Mouse (Mus musculus) kidney, adult 11 months (tissue): ENCODE data around the gene Bhlhe41.

Source experiments
- DNase-seq: peaks from one replicate; pipeline ENCODE4 v3.0.0; 2022

Gene Bhlhe41

DNA sequence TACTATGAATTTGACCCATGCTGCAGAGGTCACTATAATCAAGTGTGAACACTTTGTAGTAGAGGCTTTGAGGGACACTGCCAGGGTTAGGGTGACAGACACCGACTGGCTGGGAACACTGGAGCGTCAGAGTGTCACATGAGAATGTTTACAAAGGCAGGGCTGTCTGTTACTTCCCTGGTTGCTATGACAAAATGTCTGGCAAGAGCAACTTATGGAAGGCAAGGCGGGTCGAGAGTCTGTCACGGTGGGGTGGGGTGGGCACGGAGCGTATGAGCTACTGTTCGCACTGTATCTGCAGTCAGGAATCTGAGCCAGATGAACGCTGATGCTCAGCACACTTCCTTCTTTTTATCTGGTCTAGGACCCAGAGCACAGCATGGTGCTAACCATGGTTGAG is 34.7 kb downstream of the Bhlhe41 start:
- DNase-seq, result no peak

DNA sequence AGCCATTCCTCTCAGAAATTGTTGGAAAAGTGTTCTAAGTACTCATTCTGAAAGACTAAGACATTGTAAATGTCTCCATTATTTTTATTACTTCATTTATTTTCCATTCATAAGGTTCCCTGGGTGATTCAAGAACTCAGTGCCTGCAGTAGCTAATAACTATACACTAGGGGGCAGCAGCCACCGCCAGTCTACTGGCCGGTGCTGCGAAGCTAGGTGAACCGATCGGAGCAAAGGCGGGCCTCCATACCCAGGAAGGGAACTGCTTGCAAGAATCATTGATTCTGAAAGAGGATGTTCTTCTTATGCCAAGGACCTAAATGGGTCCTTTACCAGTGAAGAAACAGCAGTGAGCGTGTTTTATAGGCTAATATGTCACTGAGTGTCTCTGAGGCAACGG is 35.2 kb downstream of the Bhlhe41 start:
- DNase-seq, result peak; percentile 38

DNA sequence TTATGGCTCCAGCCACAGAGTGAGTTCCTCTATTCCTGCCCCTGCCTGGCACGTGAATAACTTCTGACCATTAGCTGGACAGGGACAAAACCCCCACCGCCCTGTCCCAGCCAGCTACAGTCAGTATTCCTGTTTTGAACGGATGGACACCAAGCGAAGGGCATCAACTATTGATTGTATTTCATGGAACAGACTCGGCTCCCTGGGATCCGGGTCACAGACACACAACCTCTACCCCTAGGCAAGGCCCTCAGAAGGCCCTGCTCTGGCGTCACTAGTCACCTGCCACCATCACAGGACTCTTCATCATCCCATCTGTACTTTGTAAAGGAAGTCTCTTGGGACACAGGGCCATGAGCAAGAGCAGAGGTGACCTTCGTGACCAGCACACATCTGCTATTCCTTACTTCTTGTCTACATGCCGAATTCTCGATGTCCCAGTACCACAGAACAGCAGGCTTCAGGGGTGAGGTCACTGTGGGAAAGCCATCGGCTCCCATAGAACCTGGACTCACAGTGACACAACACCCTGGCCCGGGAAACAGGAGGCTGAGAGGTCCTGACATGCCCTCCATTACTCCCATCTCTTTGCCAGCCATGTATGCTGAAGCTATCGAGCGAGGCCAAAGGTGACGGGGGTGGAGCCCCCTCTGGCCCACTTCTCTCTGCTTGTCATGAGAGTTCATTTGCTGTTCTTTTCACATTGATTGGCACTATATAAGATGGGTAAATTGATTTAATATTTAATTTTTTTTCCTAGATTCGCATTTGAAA is 36.1 kb downstream of the Bhlhe41 start:
- DNase-seq, result no peak

DNA sequence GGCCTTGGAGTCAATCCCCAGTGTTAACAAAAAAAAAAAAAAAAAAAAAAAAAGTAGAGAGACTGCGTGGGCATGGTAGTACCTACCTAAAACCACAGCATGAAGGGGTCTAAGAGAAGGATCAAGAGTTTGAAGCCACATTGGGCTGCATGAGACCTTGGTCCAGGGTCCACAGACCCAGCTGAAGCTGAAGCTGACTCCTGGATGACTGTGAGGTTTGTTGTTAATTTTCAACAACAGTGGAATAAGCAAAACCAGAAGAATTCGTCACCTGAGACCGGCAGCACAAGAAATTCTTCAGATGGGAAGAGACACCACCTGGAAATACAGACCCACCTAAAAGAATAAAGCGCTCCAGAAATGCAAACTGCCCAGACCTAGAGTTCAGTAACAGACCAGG is 39.1 kb downstream of the Bhlhe41 start:
- no peak for DNase-seq

DNA sequence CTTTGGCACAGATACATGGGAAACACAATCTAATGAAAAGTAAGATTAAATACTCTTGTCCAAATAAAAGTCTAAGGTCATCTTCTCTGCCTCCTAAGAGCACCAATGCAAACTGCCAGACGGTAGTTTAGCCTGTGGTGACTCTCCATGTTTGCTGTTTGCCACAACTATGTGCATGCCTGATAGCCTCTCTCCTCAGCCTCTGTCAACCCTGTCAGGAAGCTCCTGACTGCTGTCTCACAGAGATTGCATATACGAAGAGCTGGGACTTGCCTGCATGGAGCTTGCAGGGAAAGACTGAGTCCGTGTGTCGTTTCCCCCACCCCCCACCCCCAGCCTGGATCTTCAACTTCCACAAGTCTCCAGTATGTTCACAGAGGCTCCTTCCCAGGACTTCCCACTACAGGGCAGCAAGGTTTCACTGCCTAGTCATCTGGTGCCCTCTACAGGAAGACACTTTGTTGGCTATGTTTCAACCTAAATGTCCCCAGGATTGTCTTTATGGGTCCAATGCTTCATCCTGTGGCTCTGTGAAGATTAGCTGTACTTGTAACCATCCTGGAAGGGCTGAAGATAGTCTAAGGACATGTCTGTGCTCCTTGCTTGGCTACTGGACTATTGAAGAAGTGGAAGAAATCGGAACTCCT is 41.6 kb downstream of the Bhlhe41 start:
- no peak for DNase-seq

DNA sequence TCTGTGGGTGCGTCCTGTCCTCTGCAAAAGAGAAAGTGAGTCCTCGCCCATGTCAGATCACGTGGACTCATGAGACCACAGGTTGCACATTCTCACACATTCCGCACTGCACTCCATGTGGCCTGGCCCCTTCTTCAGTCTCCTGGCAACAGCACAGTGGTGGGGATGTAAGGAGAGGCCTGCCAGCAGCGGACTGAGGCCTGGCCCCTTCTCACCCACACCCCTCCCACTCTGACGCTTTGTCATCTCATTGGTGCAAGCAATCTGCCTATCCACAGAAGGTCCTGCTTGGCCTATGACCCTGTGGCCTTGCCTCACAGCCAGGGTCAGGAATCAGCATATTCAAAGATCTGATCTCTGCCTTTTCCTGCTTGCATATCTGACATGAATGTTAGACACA is 42.3 kb downstream of the Bhlhe41 start:
- DNase-seq, result no peak

DNA sequence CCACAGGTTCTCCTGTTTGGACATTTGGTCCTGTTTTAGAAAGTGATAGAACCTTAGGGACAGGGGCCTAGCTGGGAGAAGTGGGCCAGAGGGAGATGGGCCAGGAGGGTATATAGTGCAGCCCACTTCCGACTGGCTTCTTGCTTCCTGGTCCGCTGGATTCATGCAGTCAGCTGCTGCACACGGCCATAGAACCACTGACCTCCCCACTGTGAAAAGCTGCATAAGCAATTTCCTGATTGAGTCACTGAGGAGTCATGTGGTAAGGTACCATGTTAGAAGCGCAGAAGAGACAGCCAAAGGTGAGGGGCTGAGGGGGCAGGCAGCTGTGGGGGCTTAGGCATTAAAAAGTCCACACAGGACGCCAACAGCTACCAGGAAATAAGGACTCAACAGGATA is 43.1 kb downstream of the Bhlhe41 start:
- DNase-seq, result no peak

DNA sequence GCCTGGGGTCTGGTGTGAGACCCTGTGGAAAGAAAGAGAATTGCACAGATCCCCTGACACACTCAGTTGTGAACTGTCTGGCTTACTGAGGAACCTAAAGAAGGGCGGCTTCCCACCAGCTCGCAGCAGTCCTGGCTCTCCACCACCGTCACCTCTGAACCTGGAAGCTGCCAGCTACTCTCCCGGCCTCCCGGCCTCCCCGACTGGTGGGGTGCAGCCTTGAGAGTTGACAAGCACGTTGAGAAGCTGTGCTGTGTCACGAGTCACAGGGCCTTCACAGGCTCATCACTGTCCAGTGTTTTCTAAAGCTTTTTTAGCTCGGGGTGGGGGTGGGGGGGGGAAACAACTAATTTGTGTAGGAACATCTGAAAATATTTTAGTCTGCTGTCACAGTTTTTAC is 46.2 kb downstream of the Bhlhe41 start:
- no peak for DNase-seq

DNA sequence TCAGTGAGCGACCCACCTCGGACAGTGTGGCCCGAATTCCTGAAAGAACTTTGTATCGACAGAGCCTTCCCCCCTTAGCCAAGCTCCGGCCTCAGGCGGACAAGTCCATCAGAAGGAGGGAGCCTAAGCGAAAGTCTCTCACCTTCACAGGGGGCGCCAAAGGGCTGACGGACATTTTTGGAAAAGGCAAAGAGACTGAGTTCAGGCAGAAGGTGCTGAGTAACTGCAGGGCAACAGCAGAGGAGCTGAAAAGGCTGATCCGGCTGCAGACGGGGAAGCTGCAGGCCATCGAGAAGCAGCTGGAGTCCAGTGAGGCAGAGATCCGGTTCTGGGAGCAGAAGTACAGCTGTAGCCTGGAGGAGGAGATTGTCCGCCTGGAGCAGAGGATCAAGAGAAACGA is 50.2 kb downstream of the Bhlhe41 start:
- no peak for DNase-seq

DNA sequence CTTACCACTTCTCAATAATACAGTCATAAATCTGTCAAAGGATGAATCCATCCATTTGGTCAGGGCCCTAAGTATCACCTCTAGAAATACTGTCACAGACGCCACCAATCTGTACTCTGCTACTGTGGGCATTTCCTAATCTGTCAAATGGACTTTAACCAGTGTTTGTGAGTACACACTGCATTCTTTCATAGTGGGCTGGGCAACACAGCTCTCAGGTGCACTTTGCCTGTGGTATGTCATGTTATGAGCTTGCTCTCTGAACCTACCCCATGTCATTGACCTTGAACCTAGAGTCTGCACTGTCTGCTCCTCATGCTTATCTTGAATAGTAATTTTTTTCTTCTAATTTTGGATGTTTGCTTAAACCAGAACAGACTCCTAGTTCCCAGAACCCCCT is 54.2 kb downstream of the Bhlhe41 start:
- peak; percentile 52 for DNase-seq

DNA sequence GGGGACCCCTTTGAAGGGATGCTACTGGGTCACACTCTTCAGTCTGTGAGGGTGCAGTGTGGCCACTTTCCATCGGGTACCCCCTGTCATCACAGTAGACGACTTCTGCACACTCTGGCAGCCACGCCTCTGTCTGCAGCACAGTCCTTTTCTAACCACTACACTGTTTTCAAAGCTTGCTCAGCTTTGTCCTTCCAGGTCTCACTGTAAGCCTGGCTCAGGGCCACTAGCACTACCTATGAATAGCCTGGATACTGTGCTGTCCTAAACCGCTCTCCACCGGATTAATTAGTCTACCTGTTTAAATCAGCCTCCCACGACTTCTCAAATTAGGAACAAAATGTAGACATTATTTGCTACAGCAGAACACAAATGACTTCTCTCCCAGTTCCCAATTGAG is 55.3 kb downstream of the Bhlhe41 start:
- DNase-seq, result no peak

DNA sequence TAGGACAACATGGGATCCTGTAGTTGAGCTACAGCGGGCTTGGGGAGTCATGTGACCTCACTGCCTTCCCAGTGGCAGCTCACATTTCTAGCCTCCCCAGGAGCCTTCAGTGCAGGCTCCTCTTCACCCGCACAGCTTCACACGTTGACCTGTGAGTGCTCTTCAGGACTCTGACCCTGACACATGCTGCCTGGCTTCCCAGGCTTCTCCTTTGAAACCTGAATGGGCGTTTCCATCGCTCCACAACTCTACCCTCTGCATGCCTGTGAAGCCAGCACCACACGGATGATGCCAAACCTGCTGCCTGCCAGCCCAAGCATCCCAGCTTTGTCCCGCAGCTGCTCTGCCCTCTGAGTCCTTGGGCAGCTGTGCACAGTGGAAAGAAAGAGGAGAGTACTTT is 55.8 kb downstream of the Bhlhe41 start:
- DNase-seq, result peak; percentile 23
